Mouse (Mus musculus) liver, embryonic 14.5 days (tissue): ENCODE data around the gene Micu1. TPM values are rescaled to one million over a fixed set of nuclear protein-coding genes. Genes with fewer than 3 reads are reported as not detected.

Experiments
- ATAC-seq: fragments of 200-750 bp; cut with Nextera tagmentation; 2 replicates; pipeline ENCODE4 v1.8.0; 2017; ENCODE audit warnings: moderate number of reproducible peaks, mild to moderate bottlenecking, moderate library complexity; ENCODE audit not compliant: insufficient read depth
- DNase-seq, 3 experiments: peaks; one replicate each; pipeline ENCODE4 v3.0.0-alpha.2; 2012 to 2013; ENCODE audit warnings: low read depth in 3 of 3, low spot score in 3 of 3
- H3K27ac ChIP-seq: fragments of 300-500 bp; sonication (generic); 2 replicates; pipeline ENCODE4 v1.5.1; 2014; ENCODE audit warnings: moderate library complexity, mild to moderate bottlenecking, control low read depth, inconsistent platforms
- H3K27me3 ChIP-seq: fragments of 300-500 bp; sonication (generic); 2 replicates; pipeline ENCODE4 v1.6.1; 2014; ENCODE audit warnings: mild to moderate bottlenecking, low read length, moderate library complexity; ENCODE audit not compliant: control insufficient read depth, insufficient read depth
- H3K36me3 ChIP-seq: fragments of 300-500 bp; sonication (generic); replicated peaks from 2 replicates; pipeline ENCODE4 v1.6.1; 2014; ENCODE audit warnings: low read depth; ENCODE audit not compliant: control insufficient read depth, insufficient read depth
- H3K4me1 ChIP-seq, 2 experiments: fragments of 200-500 bp in 1 of 2; fragments of 300-500 bp in 1 of 2; sonication (generic) in 1 of 2; replicated peaks; 2 replicates each; pipeline ENCODE4 v1.6.1; 2012 to 2014; ENCODE audit warnings: antibody characterized with exemption in 1 of 2, inconsistent platforms in 1 of 2, low read length in 1 of 2; ENCODE audit not compliant: control insufficient read depth in 2 of 2, insufficient read depth in 2 of 2
- H3K4me2 ChIP-seq: fragments of 300-500 bp; sonication (generic); 2 replicates; pipeline ENCODE4 v1.6.1; 2014; ENCODE audit warnings: low read depth, mild to moderate bottlenecking, control low read depth, moderate library complexity
- H3K4me3 ChIP-seq, 2 experiments: fragments of 200-500 bp in 1 of 2; fragments of 300-500 bp in 1 of 2; sonication (generic) in 1 of 2; 2 replicates each; pipeline ENCODE4 v1.5.1; 2012 to 2014; ENCODE audit warnings: low read depth in 2 of 2, low read length in 2 of 2, mild to moderate bottlenecking in 2 of 2, control low read depth in 1 of 2, inconsistent platforms in 1 of 2, moderate library complexity in 1 of 2; ENCODE audit not compliant: insufficient read depth in 1 of 2
- H3K9ac ChIP-seq: fragments of 300-500 bp; sonication (generic); replicated peaks from 2 replicates; pipeline ENCODE4 v1.6.1; 2014; ENCODE audit warnings: mild to moderate bottlenecking, control low read depth, moderate library complexity
- H3K9me3 ChIP-seq: fragments of 300-500 bp; sonication (generic); 2 replicates; pipeline ENCODE4 v1.6.1; 2016; ENCODE audit warnings: low read length, mixed read lengths; ENCODE audit not compliant: control insufficient read depth
- CTCF ChIP-seq: IDR thresholded peaks from 2 replicates; pipeline ENCODE4 v1.5.1; 2016; ENCODE audit warnings: antibody characterized with exemption, low read depth, control low read depth
- EP300 ChIP-seq: IDR thresholded peaks from 2 replicates; pipeline ENCODE4 v1.6.1; 2016; ENCODE audit warnings: antibody characterized with exemption, low read depth
- WGBS: fragments of 180-500 bp; shearing (Covaris S2); extraction: QIAGEN DNeasy Blood & Tissue Kit; methylation state at CpG from one replicate; pipeline ENCODE4 v1.1.7; 2014; ENCODE audit not compliant: insufficient replicate concordance; 5-methylcytosine and 5-hydroxymethylcytosine counted together
- polyA plus RNA-seq, 2 experiments: library from polyadenylated mRNA; depleted of rRNA in 1 of 2; stranded (reverse) in 1 of 2; unstranded in 1 of 2; fragments of >200 nt; fragmentation: Nextera tagmentation in 1 of 2; extraction: Ambion mirVana in 1 of 2; gene quantifications; 2 replicates each; pipeline versions ENCODE4 v1.2.1 to v1.2.3; 2012 to 2014

The Micu1 gene
- polyA plus RNA-seq, 2 experiments, result 27.1 to 28.2 TPM

GRCm38 (mm10) chr10:59896211-59896610 is 193.9 kb downstream of the Micu1 start:
- H3K27me3 ChIP-seq, result no peaks in the 10 kb centered on the region
- peaks cover 62% of the 10 kb centered on the region for H3K36me3 ChIP-seq
- H3K9me3 ChIP-seq, result no peaks in the 10 kb centered on the region
- DNase-seq (no peak), ATAC-seq (no peak)
- H3K4me2 ChIP-seq, result no peak overlapping the region
- TF ChIP-seq CTCF (no peak), EP300 (no peak)
- H3K4me1 ChIP-seq, result peaks cover 27 to 35% of the 10 kb centered on the region in 2 experiments
- H3K27ac ChIP-seq, result no peak overlapping the region
- no peak overlapping the region for H3K4me3 ChIP-seq
- WGBS, result 82% methylated on average over 4 of the region's 4 CpGs
- H3K9ac ChIP-seq, result no peak overlapping the region

- no peak overlapping the region for H3K4me3 ChIP-seq
- no peak overlapping the region for H3K4me2 ChIP-seq
- peaks cover 55% of the 10 kb centered on the region for H3K36me3 ChIP-seq
- ATAC-seq (no peak), DNase-seq (no peak)
- peaks cover 27 to 35% of the 10 kb centered on the region in 2 experiments for H3K4me1 ChIP-seq
- no peak overlapping the region for H3K9ac ChIP-seq
- no peaks in the 10 kb centered on the region for H3K9me3 ChIP-seq
- no peak for TF ChIP-seq CTCF
- TF ChIP-seq EP300, result no peak
- 35% methylated on average over 3 of the region's 3 CpGs for WGBS
- H3K27ac ChIP-seq, result peak overlapping the region; percentile 20
- H3K27me3 ChIP-seq, result no peaks in the 10 kb centered on the region
These were observed 194.6 kb downstream of the Micu1 start for GRCm38 (mm10) chr10:59896911-59897331.

DNA sequence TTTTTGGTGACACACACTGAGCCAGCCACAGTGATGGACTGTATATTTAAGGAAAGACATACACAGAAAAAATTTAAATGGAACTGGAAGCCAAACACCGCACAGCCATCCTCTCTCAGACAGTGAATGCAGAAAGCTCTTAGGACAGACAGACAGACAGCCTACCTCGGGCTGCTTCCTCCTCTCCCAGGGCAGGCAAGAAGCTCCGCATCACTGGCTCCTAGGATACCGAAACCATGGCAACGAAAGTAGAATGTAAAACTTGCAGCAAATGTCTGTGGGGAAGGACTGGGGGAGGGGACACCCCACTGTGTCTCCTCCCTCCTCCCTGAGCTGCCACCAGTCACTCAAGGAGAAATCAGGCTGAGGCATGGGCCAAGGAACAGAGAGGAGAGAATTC is 195.2 kb downstream of the Micu1 start:
- Histone ChIP-seq H3K4me3 (no peak overlapping the region), H3K4me2 (no peak overlapping the region), H3K27ac (no peak overlapping the region), H3K27me3 (no peaks in the 10 kb centered on the region), H3K4me1 (peaks cover 27 to 35% of the 10 kb centered on the region in 2 experiments), H3K9ac (no peak overlapping the region), H3K9me3 (no peaks in the 10 kb centered on the region), H3K36me3 (peaks cover 50% of the 10 kb centered on the region)
- no peak for TF ChIP-seq EP300
- WGBS, result 63% methylated on average over 5 of the region's 5 CpGs
- ATAC-seq (no peak), DNase-seq (no peak)

GRCm38 (mm10) chr10:59898180-59898778 is 196.0 kb downstream of the Micu1 start:
- H3K4me3 ChIP-seq, result no peak overlapping the region
- no peaks in the 10 kb centered on the region for H3K9me3 ChIP-seq
- peak overlapping the region; percentile 82 for H3K27ac ChIP-seq
- H3K4me1 ChIP-seq, result peaks cover 27 to 35% of the 10 kb centered on the region in 2 experiments
- ATAC-seq (no peak), DNase-seq (no peak)
- peaks cover 42% of the 10 kb centered on the region for H3K36me3 ChIP-seq
- no peaks in the 10 kb centered on the region for H3K27me3 ChIP-seq
- WGBS, result 64% methylated on average over 9 of the region's 9 CpGs
- H3K9ac ChIP-seq, result peak overlapping the region; percentile 65
- peak overlapping the region; percentile 77 for H3K4me2 ChIP-seq
- TF ChIP-seq EP300 (no peak), CTCF (no peak)

- Histone ChIP-seq H3K27me3 (no peaks in the 10 kb centered on the region), H3K4me1 (peaks cover 27 to 35% of the 10 kb centered on the region in 2 experiments), H3K27ac (peak overlapping the region; percentile 82), H3K4me2 (peak overlapping the region; percentile 77), H3K4me3 (peak overlapping the region in 1 of 2 experiments; percentile 40; a peak in 2 of 4 replicates), H3K9me3 (no peaks in the 10 kb centered on the region), H3K9ac (peak overlapping the region; percentile 65), H3K36me3 (peaks cover 36% of the 10 kb centered on the region)
- DNase-seq, result peak in 1 of 3 experiments; percentile 34
- no peak for TF ChIP-seq CTCF
- TF ChIP-seq EP300, result 0 out of 2 replicates have a peak, but pooled peaks have one; percentile 12
- WGBS, result 14% methylated on average over 2 of the region's 2 CpGs
- ATAC-seq, result peak; percentile 58
These were observed 196.7 kb downstream of the Micu1 start for GRCm38 (mm10) chr10:59898935-59899334.
